Mouse (Mus musculus) lung, embryonic 14.5 days (tissue): Measurements from ENCODE around the gene Cmtm2a. TPM values are rescaled to one million over a fixed set of nuclear protein-coding genes. Genes with fewer than 3 reads are reported as not detected.

Source experiments
- ATAC-seq: fragments of 200-750 bp; cut with Nextera tagmentation; 2 replicates; pipeline ENCODE4 v1.8.0; 2017; ENCODE audit warnings: mild to moderate bottlenecking, moderate TSS enrichment, moderate library complexity; ENCODE audit not compliant: insufficient read depth
- DNase-seq: peaks from one replicate; pipeline ENCODE4 v3.0.0-alpha.2; 2015
- H3K27ac ChIP-seq: fragments of 300-500 bp; sonication (generic); 2 replicates; pipeline ENCODE4 v1.5.1; 2014; ENCODE audit warnings: low read depth, mild to moderate bottlenecking, moderate library complexity
- H3K27me3 ChIP-seq: fragments of 300-500 bp; sonication (generic); 2 replicates; pipeline ENCODE4 v1.6.1; 2014; ENCODE audit warnings: low read length, control low read depth; ENCODE audit not compliant: insufficient read depth
- H3K36me3 ChIP-seq: fragments of 300-500 bp; sonication (generic); 2 replicates; pipeline ENCODE4 v1.6.1; 2014; ENCODE audit warnings: control low read depth; ENCODE audit not compliant: insufficient read depth
- H3K4me1 ChIP-seq: fragments of 300-500 bp; sonication (generic); 2 replicates; pipeline ENCODE4 v1.6.1; 2014; ENCODE audit warnings: antibody characterized with exemption, control low read depth; ENCODE audit not compliant: insufficient read depth
- H3K4me2 ChIP-seq: fragments of 300-500 bp; sonication (generic); 2 replicates; pipeline ENCODE4 v1.6.1; 2014; ENCODE audit warnings: mild to moderate bottlenecking
- H3K4me3 ChIP-seq: fragments of 300-500 bp; sonication (generic); 2 replicates; pipeline ENCODE4 v1.5.1; 2014; ENCODE audit warnings: low read depth, low read length
- H3K9ac ChIP-seq: fragments of 300-500 bp; sonication (generic); 2 replicates; pipeline ENCODE4 v1.6.1; 2014
- H3K9me3 ChIP-seq: fragments of 300-500 bp; sonication (generic); 2 replicates; pipeline ENCODE4 v1.6.1; 2016; ENCODE audit warnings: low read depth, low read length, control low read depth
- CTCF ChIP-seq: IDR thresholded peaks from 2 replicates; pipeline ENCODE4 v1.5.1; 2016; ENCODE audit warnings: antibody characterized with exemption, low read depth
- WGBS: fragments of 180-500 bp; shearing (Covaris S2); extraction: QIAGEN DNeasy Blood & Tissue Kit; methylation state at CpG from one replicate; pipeline ENCODE4 v1.1.7; 2014; 5-methylcytosine and 5-hydroxymethylcytosine counted together
- polyA plus RNA-seq: library from polyadenylated mRNA; unstranded; fragments of >200 nt; fragmentation: Nextera tagmentation; extraction: Ambion mirVana; gene quantifications from 2 replicates; pipeline ENCODE4 v1.2.1, GENCODE M21; 2014

The Cmtm2a gene
- polyA plus RNA-seq, 1 experiment from 2014 or later, result not detected

DNA sequence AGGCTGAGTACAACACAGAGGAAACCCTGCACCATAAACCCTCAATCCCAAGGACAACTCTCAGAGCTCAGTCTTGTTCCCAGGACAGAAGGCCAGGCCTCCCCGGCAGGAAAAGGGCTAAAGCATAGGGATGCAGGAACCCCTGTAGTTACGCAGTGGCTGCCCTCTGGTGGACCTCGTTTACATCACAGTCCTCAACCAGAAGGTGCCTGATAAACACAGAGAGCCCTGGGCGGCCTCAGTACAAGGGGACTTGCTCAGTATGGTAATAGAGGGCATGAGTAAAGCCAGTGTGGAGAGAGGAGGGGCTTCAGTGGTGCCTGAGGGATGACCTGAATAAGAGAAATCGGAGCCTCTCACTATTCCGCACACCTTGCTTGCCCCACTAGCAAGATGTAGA lies 58.4 kb downstream of the Cmtm2a start:
- Histone ChIP-seq H3K9me3 (no peaks in the 10 kb centered on the region), H3K9ac (no peak overlapping the region), H3K4me3 (no peak overlapping the region), H3K27me3 (no peaks in the 10 kb centered on the region), H3K4me1 (no peaks in the 10 kb centered on the region), H3K4me2 (no peak overlapping the region), H3K27ac (no peak overlapping the region), H3K36me3 (peaks cover 53% of the 10 kb centered on the region)
- WGBS, result 37% methylated on average over 6 of the region's 6 CpGs
- TF ChIP-seq CTCF, result peak; percentile 69
- ATAC-seq, result no peak
- peak; percentile 67 for DNase-seq

- WGBS, result 91% methylated on average over 5 of the region's 5 CpGs
- H3K27me3 ChIP-seq, result no peaks in the 10 kb centered on the region
- no peak for DNase-seq
- H3K4me3 ChIP-seq, result no peak overlapping the region
- no peak overlapping the region for H3K4me2 ChIP-seq
- no peak overlapping the region for H3K27ac ChIP-seq
- no peaks in the 10 kb centered on the region for H3K9me3 ChIP-seq
- H3K36me3 ChIP-seq, result peaks cover 50% of the 10 kb centered on the region
- no peaks in the 10 kb centered on the region for H3K4me1 ChIP-seq
- no peak for ATAC-seq
- H3K9ac ChIP-seq, result no peak overlapping the region
- no peak for TF ChIP-seq CTCF
Observed at GRCm38 (mm10) chr8:104232919-104233318, 60.1 kb downstream of the Cmtm2a start.

GRCm38 (mm10) chr8:104232039-104232438 lies 60.9 kb downstream of the Cmtm2a start:
- WGBS, result 90% methylated on average over 4 of the region's 4 CpGs
- H3K9me3 ChIP-seq, result no peaks in the 10 kb centered on the region
- H3K4me1 ChIP-seq, result no peaks in the 10 kb centered on the region
- no peaks in the 10 kb centered on the region for H3K27me3 ChIP-seq
- DNase-seq, result no peak
- no peak for ATAC-seq
- no peak overlapping the region for H3K4me3 ChIP-seq
- no peak overlapping the region for H3K4me2 ChIP-seq
- H3K27ac ChIP-seq, result no peak overlapping the region
- TF ChIP-seq CTCF, result no peak
- H3K36me3 ChIP-seq, result peaks cover 52% of the 10 kb centered on the region
- no peak overlapping the region for H3K9ac ChIP-seq

Other genes starting within 250 kb of the Cmtm2a start
- gene Cdh5, start 191.6 kb downstream of the Cmtm2a start, polyA plus RNA-seq, result 69.8 and 71.5 TPM in 2 replicates
- gene Bean1, start 122.7 kb downstream of the Cmtm2a start, polyA plus RNA-seq, result 0.74 and 0.86 TPM in 2 replicates
- gene Tk2, start 44.6 kb downstream of the Cmtm2a start, polyA plus RNA-seq, result 16.3 and 16.4 TPM in 2 replicates
- gene Cklf, start 42.3 kb downstream of the Cmtm2a start, polyA plus RNA-seq, result 39.1 and 45.4 TPM in 2 replicates
- not detected in 2 replicates for gene Gm45711, start 16.9 kb upstream of the Cmtm2a start, polyA plus RNA-seq
- gene Cmtm1, start 17.0 kb upstream of the Cmtm2a start, polyA plus RNA-seq, result not detected in 2 replicates
- gene Gm11020, start 28.4 kb upstream of the Cmtm2a start, polyA plus RNA-seq, result not detected in 2 replicates
- not detected in 2 replicates for gene Cmtm2b, start 29.0 kb upstream of the Cmtm2a start, polyA plus RNA-seq
- 156 and 164 TPM in 2 replicates for gene Cmtm3, start 46.2 kb upstream of the Cmtm2a start, polyA plus RNA-seq
- gene Cmtm4, start 102.6 kb upstream of the Cmtm2a start, polyA plus RNA-seq, result 3.6 and 4.0 TPM in 2 replicates
- gene Dync1li2, start 149.9 kb upstream of the Cmtm2a start, polyA plus RNA-seq, result 61.1 and 62.4 TPM in 2 replicates
- 0.14 and 0.18 TPM in 2 replicates for gene Terb1, start 216.7 kb upstream of the Cmtm2a start, polyA plus RNA-seq
- 97.2 and 98.1 TPM in 2 replicates for gene Nae1, start 241.5 kb upstream of the Cmtm2a start, polyA plus RNA-seq
- gene Car7, start 241.5 kb upstream of the Cmtm2a start, polyA plus RNA-seq, result 0.32 and 0.45 TPM in 2 replicates